Comparison of ENCODE assay signal across 25 mouse cellular contexts in the genomic region with DNA sequence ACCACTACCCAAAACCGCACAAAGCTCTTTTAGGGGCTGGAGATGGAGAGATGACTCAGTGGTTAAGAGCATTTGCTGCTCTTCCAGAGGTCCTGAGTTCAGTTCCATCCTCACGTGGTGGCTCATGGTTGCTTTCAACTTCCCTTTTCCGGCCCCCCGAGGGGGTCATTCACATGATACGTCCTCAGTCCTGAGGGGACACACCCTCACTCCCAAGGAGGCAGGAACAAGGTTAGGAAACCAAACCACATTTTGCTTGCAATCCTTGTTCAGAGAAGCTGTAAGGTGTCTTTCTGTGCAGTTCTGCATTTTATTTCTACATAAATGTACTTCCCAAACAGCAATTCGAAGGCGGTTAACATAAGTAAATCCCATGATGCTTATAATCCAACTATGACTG. TPM values are rescaled to one million over a fixed set of nuclear protein-coding genes. Genes with fewer than 3 reads are reported as not detected.
"Had no signal": no experiment of that assay in that cellular context is flagged by ENCODE, and none has a peak within 500 bp of the region (broad histone marks: within the 10 kb centered on the region; RNA-seq: fewer than 3 reads in every experiment).

No protein-coding gene starts in this region.

- H3K9ac ChIP-seq: liver, embryonic 14.5 days; midbrain, embryonic 12.5 days; midbrain, embryonic 15.5 days; stomach, embryonic 15.5 days had no signal

- H3K27ac ChIP-seq: kidney, postnatal 0 days; layer of hippocampus, adult 2 months; left cerebral cortex, adult 2 months; liver, embryonic 14.5 days; midbrain, embryonic 12.5 days; midbrain, embryonic 15.5 days; stomach, embryonic 15.5 days had no signal

- H3K4me1 ChIP-seq: midbrain, embryonic 12.5 days; midbrain, embryonic 15.5 days; stomach, embryonic 15.5 days had no signal

- DNase-seq: kidney, adult 2 months; layer of hippocampus, postnatal 36 days; lung, adult 2 months; right cerebral cortex, postnatal 4 days; spleen, adult 18-20 months; thymus, postnatal 25 days had no signal

- H3K27me3 ChIP-seq: midbrain, embryonic 15.5 days; stomach, embryonic 15.5 days had no signal

- H3K4me2 ChIP-seq: midbrain, embryonic 12.5 days; midbrain, embryonic 15.5 days; stomach, embryonic 15.5 days had no signal

- H3K4me3 ChIP-seq: layer of hippocampus, adult 2 months; left cerebral cortex, adult 2 months; midbrain, embryonic 12.5 days; midbrain, embryonic 15.5 days; stomach, embryonic 15.5 days had no signal

- H3K9me3 ChIP-seq: midbrain, embryonic 12.5 days; midbrain, embryonic 15.5 days; stomach, embryonic 15.5 days had no signal

- H3K36me3 ChIP-seq: midbrain, embryonic 12.5 days; midbrain, embryonic 15.5 days; stomach, embryonic 15.5 days had no signal

- ATAC-seq: intestine, postnatal 0 days; midbrain, embryonic 15.5 days had no signal

RNA-seq across cellular contexts. Expression of a gene that starts 14.4 kb away (rescaled TPM):
- total RNA-seq: liver, adult 2 months had no signal
- polyA plus RNA-seq: neural tube, embryonic 11.5 days had no signal

RNA-seq across cellular contexts. Expression of a gene that starts 55.3 kb away (rescaled TPM):
- total RNA-seq: layer of hippocampus, adult 2 months; layer of hippocampus, postnatal 10 days; layer of hippocampus, postnatal 36 days; left cerebral cortex, adult 2 months; left cerebral cortex, postnatal 10 days; left cerebral cortex, postnatal 36 days; liver, adult 2 months had no signal
- polyA plus RNA-seq: intestine, embryonic 14.5 days; intestine, postnatal 0 days; kidney, adult 2 months; kidney, embryonic 14.5 days; kidney, postnatal 0 days; limb, embryonic 11.5 days; limb, embryonic 14.5 days; liver, adult 2 months; liver, embryonic 14.5 days; lung, adult 2 months; lung, embryonic 16.5 days; midbrain, embryonic 12.5 days; midbrain, embryonic 15.5 days; neural tube, embryonic 11.5 days; neural tube, embryonic 14.5 days; stomach, embryonic 15.5 days had no signal

RNA-seq across cellular contexts. Expression of a gene that starts 57.4 kb away (rescaled TPM):
- total RNA-seq: layer of hippocampus, adult 2 months; layer of hippocampus, postnatal 10 days; layer of hippocampus, postnatal 36 days; left cerebral cortex, adult 2 months; left cerebral cortex, postnatal 10 days; left cerebral cortex, postnatal 36 days had no signal
- polyA plus RNA-seq: intestine, embryonic 14.5 days; kidney, embryonic 14.5 days; limb, embryonic 11.5 days; lung, embryonic 16.5 days; midbrain, embryonic 12.5 days; midbrain, embryonic 15.5 days; neural tube, embryonic 11.5 days; neural tube, embryonic 14.5 days; stomach, embryonic 15.5 days had no signal
